Mouse (Mus musculus): ENCODE results near the gene Clec2d.

The Clec2d gene

DNA sequence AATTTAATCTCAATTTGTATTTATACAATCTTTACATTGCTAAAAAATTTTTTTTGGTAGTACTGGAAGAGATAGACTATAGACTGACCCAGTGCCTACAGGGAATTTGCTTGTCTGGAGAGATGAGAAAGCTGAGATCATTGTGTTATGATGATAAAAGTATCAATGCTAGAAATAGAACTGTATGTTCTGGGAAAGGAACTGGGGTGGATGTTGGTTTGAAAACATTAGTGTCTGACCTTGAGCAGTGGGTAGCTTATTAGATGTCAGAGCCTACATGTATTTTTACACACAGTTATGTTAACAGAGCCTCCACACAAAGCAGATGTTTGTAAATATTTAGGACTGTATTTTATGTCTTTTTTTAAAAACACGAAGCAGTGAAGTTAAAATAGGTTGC lies 43.7 kb downstream of the Clec2d start:
- DNase-seq (ENCODE audit: low read depth), result no peak

DNA sequence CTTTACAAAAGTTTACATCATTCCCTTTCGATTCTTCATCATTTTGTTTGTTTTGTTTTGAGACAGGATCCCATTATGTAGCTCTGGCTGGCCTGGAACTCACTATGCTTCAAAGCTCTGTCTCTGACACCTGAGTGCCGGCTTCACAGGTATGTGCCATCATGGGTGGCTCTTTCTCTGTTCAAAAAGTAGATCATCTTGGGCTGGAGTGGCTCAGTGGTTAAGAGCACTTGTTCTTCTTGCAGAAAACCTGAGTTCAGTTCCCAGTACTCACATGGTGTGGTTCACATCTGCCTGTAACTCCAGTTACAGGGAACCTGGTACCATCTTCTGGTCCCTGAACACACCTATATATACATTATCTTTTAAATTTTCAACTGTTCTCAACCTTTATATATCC lies 44.7 kb downstream of the Clec2d start:
- no peak for DNase-seq (ENCODE audit: low read depth)

DNA sequence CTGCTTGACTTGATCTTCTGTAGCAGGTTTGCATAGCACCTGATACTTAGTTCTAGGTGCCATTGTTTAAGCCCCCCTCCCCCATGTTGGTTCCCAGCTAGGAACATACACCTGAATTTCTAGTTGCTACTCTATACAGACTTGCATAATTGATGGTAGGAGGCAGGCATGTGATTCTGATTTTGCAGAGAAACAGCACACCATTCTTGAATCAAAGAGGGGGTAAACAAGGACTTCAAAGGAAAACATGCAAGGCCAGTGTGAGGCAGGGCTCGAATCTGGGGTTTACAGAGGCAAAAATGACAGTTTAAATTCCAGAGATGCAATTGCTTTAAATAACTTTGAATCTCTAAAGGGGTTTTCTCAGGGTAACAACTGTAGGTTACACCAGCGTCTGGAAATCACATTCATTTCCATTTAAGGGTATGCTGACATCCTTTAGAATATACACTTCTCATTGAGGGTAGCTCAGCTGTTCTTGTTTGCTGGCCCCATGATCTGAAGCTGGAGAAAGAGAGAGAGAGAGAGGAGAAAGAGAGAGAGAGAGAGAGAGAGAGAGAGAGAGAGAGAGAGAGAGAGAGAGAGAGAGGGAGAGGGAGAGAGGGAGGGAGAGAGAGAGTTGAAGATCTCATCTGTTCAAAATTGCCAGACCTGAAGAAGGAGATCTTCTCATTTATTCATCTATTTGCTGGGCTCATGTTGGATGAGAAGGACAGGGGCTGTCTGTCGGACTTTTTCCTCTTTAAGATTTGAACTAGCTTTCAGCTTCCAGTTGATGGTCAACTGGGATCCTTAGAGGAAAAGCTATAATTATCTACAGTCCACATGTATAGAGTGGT lies 48.7 kb downstream of the Clec2d start:
- DNase-seq (ENCODE audit: low read depth), result peak; percentile 66

DNA sequence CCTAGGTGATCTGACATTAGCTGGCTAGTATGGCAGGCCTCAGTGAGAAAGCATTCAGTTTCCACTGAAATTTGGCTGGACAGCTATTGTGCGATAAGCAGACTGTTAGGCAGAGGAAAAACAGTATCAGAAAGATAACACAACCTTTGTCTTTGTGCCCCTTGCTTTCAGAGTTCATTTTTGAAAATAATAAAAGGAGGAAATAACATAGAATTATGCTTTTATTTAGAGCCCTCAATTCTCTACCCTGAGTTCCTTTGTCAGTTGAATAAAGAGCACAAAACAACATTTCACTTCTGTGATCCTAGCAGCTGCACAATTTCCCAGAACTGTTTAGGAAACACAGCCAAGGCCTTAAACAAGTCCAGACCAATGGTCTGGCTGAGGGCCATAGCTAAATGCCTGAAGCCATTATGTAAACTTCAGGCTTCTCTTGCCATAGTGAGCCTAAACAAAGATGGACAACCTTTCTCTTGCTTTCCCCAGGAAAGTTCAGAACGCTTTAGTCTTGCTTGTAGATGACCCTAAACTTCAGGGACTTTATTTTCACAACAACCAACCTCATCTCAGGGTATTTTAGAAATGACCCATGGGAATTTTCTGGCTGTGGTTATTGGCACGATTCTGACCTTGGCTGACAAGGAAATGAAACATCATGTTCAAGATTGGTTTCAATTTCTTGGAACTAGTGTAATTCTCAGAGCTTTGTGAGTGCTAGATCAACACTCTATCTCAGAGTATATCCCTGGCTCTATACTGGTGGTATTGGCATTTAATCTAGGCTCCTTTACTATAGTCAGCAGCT lies 49.6 kb downstream of the Clec2d start:
- peak; percentile 99 for DNase-seq (ENCODE audit: low read depth)

DNA sequence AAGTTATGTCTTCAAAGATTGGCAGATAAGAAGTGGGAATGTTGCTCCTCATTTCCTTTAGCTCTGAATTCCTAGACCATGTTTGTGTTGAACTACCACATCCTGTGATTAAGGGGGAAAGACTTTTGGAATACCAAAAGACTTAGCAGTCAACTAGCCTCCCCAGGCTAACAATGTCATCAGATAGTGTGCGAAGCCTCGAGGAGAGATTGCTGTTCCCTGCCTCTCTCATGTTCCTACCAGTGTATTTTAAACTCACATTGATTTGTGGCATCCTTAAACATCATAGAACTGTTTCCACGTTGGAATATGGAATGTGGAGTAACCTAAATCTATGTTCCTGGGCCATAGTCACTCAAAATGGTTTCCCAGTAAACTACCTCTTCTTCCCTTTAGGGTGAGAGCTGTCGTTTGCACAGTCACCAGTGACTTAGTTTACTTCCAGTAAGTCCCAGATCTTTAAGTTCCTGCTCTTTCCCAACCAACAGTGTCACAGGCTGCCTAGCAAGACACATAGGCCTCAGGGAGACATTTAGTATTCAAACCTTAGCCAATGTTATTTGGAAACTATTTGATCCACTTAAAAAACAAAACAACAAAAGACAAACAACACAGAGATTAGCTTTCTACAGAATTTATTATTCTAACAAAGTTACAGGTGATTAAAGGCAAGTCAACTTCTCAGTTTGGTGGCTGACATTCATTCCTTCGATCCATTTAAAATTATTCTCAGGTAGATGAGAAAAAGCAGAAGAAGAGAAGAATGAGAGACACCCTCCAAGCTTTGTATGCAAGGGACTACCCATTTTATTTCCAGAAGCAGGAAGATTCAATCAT lies 51.8 kb downstream of the Clec2d start:
- DNase-seq (ENCODE audit: low read depth), result no peak

DNA sequence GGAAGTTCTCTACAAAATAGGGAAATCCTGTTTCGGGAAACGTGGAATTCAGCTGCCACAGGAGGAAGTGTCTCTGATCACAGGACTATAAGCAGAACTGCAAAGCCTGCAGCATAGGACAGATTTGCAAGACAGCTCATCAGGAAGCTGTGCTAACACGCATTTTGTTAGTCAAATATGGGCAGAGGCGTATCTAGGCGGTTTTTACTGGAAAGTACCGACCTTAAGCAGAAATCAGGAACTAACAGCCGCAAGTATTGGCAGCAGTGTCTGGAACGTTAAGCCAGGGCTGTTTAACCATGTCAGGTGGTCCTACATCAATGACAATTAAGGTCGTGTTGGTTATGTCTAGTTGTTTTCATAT lies 52.4 kb downstream of the Clec2d start:
- DNase-seq (ENCODE audit: low read depth), result peak; percentile 88

DNA sequence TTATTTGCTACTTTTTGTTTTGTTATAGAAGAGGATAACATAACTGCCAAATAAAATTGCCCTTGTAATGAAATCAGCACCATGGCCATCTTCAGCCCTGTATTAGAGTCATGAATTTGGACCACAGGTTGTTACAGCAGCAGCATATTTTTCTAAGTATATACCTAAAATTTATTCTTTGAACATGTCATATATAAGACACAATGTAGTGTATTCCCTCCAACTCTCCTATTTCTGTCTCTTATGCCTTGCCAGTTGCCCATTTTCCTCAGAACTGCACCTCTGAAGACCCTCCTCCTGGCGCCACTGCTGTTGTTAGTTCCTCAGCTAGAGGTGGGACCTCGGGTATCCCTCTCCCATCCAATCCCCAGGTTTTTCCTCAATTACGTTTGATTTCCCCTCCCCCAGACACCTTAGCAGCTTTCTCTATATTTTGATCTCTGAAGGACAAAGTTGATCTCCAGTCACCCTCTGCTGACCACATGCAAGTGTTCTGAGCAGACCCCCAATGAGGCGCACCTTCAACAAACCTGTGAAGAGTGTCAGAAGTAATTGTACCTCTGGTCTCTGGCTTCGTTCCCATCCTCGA lies 53.0 kb downstream of the Clec2d start:
- no peak for DNase-seq (ENCODE audit: low read depth)

DNA sequence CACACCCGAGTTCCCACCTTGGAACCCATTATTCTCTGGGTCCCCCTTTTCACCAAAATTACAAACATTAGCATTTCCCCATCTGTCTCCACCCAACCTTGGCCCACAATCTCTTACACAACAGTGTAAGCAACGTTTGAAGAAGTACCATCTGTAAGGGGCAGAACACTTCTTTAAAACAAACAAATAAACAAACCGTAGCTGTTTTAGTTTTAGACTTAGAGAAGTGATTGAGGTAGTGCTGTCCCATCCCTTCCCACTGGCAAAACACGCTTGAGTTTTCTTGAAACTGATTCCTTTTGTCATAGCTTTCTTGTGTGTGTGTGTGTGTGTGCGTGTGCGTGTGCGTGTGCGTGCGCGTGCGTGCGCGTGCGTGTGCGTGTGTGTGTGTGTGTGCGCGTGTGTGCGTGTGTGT lies 53.5 kb downstream of the Clec2d start:
- DNase-seq (ENCODE audit: low read depth), result no peak

DNA sequence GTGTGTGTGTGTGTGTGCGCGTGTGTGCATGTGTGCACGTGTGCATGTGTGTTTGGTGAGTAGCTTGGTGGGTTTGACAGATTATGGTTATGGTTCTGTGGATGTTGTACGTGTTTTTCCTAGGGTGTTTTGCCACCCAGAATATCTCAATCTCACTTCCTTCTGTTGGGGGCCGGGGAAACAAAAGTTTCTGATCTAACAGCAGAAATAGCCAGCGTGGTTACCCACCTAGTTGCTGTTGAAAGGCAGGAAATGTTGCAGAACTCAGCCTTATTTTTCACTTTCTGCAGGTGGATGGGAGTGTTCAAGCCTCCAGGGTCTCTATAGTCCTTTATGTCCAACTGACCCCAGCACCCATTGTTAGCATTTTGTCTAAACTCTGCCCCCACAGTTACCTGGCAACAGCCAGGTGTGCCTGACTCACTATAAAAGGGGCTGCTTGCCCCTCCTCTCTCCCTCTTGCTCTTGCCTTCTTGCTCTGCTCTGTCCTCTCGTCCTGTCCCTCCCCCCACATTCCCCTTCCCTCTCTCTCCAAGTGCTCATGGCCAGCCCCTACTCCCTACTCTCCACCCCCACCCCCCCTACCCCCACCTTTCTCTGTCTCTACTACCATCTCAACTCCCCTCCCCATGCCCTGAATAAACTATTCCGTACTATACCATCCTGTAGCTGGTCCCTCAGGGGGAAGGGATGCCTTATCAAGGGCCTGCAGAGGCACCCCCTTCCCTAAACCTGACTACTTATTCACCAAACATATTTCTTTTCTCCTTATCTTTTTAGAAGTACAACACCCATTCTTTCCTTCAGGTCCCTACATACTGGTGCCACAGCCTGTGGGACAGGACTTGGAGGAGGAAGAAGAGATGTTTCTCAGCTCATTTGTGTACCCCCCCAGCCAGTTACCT lies 54.3 kb downstream of the Clec2d start:
- DNase-seq (ENCODE audit: low read depth), result no peak

DNA sequence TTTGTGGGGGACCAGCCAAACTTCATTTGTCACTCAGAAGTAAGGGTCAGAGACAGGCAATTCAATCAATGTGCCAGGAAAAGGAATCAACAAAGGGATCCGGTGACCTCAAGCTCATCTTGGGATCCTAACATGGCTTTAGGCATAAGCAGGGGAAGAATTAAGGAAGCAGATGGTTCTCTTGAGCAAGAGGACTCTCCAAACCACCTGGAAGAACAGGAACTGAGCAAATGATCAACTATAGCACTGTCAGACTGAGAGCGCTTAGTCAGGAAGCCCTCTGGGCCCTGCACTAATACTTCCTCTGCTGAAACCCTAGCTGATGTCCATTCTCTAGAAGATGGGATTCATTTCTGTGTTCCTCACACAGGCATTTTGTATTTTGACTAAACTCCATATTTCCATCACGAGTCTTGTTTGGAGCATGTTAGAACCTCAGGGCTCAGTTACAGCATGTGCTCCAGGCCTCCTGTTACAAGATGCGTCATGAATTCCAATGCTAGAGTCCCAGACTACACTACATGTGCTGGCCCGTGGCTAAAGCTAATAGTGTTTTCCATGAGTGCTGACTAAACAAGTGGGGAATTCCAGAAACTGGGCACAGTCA lies 55.5 kb downstream of the Clec2d start:
- peak; percentile 94 for DNase-seq (ENCODE audit: low read depth)
